Mouse (Mus musculus): ENCODE results near the gene Sf3a2.
A peak's percentile ranks its signal among the peaks of the same experiment; 100 is the strongest.
"Not testable (repeated sequence)": the region's sequence is repeated elsewhere in the genome, so short reads cannot be mapped to it uniquely, and the experiment has no call there.

Gene Sf3a2

GRCm38 (mm10) chr10:80823847-80824643 lies 26.0 kb downstream of the Sf3a2 start:
- peak in 1 of 2 experiments; percentile 50 for DNase-seq (ENCODE audit: low spot score in 2 of 2)

- no peak for DNase-seq (ENCODE audit: low spot score in 2 of 2)
These were observed 26.8 kb downstream of the Sf3a2 start for GRCm38 (mm10) chr10:80824827-80825226.

DNA sequence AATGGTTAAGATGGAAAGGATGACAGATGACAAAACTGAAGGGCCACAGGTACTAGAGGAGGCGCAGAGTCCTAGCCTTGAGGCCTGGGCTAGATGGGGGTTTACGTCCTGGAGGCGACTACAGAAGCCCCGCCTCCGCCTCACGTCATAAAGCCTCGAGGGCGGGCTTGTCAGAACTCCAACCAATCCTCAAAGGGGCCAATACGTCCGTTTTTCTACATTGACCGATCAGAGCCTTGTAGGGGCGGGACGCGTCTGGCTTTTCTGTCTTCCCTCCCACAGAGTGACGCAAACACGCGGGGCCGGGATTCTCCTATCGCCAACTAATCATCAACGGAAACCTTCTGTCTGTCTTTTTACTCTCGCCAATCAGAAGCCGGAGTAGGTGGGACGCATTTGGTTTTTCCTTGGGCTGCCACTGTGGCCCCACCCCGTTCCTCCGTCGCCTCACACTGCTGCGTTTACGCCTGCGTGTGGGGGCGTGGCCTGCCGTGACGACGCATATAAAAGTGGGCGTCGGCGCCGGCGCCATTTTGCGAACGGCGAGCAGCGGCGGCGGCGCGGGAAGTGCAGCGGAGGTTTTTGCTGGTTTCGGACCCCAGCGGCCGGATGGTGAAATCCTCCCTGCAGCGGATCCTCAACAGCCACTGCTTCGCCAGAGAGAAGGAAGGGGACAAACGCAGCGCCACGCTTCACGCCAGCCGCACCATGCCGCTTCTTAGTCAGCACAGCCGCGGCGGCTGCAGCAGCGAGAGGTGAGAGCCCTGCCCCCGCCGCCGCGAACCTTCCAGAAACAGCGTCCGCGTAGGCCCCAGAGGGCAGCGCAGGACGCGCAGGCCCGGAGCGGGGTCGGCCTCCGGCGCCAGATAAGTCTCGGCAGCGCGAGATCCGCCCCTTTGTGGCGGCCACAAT lies 28.4 kb downstream of the Sf3a2 start, which contains the start of gene Oaz1:
Gene Oaz1, plus strand, starts transcription at position 506 of the 912 bp plus-strand sequence.
- peak; percentile 98 to 99 for DNase-seq (ENCODE audit: low spot score in 2 of 2)

GRCm38 (mm10) chr10:80827063-80827869 lies 29.3 kb downstream of the Sf3a2 start:
- no peak for DNase-seq (ENCODE audit: low spot score in 2 of 2)

DNA sequence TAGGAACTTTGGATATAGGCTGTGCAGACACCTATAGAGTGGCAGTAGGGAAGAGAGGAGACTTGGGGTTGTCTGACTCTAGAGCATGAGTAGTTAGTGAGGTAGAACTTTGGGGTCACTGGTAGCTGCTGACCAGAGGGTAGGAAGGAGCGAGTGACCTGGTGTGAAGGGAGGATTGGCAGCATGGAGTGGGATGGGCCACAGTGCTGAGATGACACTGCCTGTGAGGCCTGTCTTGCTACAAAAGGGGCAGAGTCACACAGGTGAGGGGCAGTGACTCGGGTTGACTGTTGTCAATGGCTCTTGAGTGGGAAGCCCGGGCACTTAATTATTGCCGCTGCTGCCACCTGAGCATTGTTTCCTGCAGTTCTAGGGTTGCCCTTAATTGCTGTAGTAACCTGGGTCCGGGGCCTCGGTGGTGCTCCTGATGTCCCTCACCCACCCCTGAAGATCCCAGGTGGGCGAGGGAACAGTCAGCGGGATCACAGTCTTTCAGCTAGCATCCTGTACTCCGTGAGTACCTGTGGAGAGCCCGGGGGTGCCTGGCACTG lies 29.9 kb downstream of the Sf3a2 start:
- DNase-seq (ENCODE audit: low spot score in 2 of 2) = no peak

DNA sequence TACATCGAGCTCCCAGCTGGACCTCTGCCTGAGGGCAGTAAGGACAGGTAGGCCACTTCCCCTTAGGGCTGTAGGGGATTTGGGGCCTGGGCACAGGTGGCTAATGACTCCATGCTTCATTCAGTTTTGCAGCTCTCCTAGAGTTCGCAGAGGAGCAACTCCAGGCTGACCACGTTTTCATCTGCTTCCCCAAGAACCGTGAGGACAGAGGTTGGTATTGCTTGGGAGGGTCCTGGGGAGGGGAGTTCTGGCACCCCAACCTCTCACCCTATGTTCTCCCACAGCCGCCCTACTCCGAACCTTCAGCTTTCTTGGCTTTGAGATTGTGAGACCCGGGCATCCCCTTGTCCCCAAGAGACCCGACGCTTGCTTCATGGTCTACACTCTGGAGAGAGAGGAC lies 30.6 kb downstream of the Sf3a2 start:
- not testable (repeated sequence) for DNase-seq (ENCODE audit: low spot score in 2 of 2)

GRCm38 (mm10) chr10:80829359-80830278 lies 31.6 kb downstream of the Sf3a2 start:
- DNase-seq (ENCODE audit: low spot score in 2 of 2) = no peak

GRCm38 (mm10) chr10:80831136-80831535 lies 33.1 kb downstream of the Sf3a2 start:
- peak in 1 of 2 experiments; percentile 79 for DNase-seq (ENCODE audit: low spot score in 2 of 2)

DNA sequence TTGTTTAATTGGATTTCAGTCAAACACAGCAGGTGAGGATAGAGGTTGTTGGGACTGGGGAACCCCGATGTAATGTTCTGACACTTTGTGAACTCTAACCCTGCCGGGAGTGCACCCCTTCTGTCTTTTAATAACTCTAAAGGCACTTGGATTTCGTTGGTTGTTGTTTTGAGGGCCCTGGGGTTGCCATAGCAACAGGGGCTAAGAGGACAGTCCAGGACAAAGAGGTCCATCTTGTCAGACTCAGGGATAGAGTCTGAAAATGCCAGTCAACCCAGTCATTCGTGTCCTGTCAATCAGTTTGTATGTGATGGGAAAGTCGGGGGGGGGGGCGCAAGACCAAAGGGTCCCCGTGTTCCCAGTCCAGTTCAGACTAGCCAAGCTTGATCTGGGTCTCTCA lies 34.8 kb downstream of the Sf3a2 start:
- DNase-seq (ENCODE audit: low spot score in 2 of 2) = no peak

- no peak for DNase-seq (ENCODE audit: low spot score in 2 of 2)
These were observed 37.6 kb downstream of the Sf3a2 start for GRCm38 (mm10) chr10:80835617-80836016.

GRCm38 (mm10) chr10:80836949-80837379 lies 39.0 kb downstream of the Sf3a2 start:
- no peak for DNase-seq (ENCODE audit: low spot score in 2 of 2)

GRCm38 (mm10) chr10:80837827-80838226 lies 39.8 kb downstream of the Sf3a2 start:
- no peak for DNase-seq (ENCODE audit: low spot score in 2 of 2)

- DNase-seq (ENCODE audit: low spot score in 2 of 2) = no peak
These were observed 40.4 kb downstream of the Sf3a2 start for GRCm38 (mm10) chr10:80838346-80838912.

DNA sequence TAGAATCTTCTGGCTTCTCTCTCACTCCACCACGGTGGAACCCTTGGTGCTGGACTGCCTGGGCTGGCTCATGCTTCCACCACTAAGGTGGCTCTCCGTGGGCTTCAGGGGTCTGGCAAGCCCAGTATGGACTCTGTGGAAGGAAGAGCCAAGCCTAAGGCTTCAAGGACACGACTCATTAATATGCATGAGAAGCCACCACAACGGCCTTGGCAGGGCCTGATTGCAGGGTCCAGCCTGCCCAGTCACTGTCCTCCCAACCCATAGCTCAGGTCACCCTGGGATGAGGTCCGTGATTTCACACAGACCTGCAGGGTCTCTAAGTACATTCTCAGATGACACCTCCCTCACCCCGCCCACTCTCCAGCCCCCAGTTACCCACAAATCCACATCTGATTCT lies 41.9 kb downstream of the Sf3a2 start:
- DNase-seq (ENCODE audit: low spot score in 2 of 2) = no peak

GRCm38 (mm10) chr10:80841685-80842084 lies 43.7 kb downstream of the Sf3a2 start:
- no peak for DNase-seq (ENCODE audit: low spot score in 2 of 2)

- DNase-seq (ENCODE audit: low spot score in 2 of 2) = no peak
These were observed 44.3 kb downstream of the Sf3a2 start for GRCm38 (mm10) chr10:80842334-80842733.

DNA sequence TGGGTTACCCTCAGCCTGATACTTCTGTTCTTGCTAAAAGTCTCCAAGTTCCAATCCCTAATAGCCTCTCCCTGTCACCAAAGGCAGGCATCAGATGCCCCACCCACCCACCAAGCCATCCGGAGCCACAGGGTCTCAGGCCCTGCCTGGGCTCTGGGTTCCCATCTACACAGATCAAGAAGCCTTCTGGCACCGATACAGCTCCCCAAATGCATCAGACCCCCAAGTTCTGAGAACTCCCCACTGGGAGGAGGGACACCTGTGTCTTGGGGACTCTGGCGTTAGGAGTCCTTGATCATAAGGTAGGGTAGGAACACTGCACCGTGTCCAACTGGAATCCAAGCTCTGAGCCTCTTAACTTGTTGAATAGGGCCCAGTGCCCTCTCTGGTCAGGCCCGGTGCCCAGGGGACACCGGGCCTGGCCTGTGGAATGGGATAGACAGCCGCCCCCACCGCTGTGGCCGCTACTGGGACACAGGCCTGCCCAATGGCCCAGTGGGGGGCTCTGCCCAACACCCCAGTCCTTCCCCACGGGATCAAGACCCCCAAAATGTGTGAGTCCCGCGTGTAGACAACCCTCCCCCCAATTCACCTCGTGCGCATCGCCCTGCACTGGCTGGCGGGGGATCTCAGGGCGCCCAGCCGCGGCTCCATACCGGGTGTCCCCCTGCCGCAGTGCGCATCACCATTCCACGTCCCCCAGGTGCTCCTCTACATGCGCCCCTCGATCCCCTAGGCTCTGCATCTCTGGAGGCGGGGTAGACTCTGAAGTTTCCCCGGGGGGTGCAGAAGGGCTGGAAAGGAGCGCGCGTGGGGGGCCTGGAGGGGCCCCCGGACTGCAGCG lies 45.3 kb downstream of the Sf3a2 start:
- DNase-seq (ENCODE audit: low spot score in 2 of 2) = no peak

- DNase-seq (ENCODE audit: low spot score in 2 of 2) = no peak
These were observed 46.0 kb downstream of the Sf3a2 start, which contains the start of gene Lingo3 for GRCm38 (mm10) chr10:80843931-80844547. TSS of gene Lingo3 (minus strand) at chr10:80844039.

All from spleen, postnatal 10 days (tissue).